Mouse (Mus musculus) heart, postnatal 14 days (tissue): ENCODE results near the gene Lmnb2. TPM values are rescaled to one million over a fixed set of nuclear protein-coding genes. Genes with fewer than 3 reads are reported as not detected.

Source experiments
- DNase-seq, 2 experiments: peaks; one replicate each; pipeline ENCODE4 v3.0.0; 2021 to 2022
- intact Hi-C: fragments of 180-260 bp; cut with DNase I; formaldehyde crosslinking; loops from one replicate; pipeline ENCODE4 v1.15.1; 2025
- total RNA-seq, 2 experiments: library from RNA; stranded (reverse); gene quantifications; 2 replicates each; pipeline ENCODE4 v1.2.3; 2021

Lmnb2 gene
- total RNA-seq, 2 experiments from 2014 or later, result 5.1 to 7.0 TPM

DNA sequence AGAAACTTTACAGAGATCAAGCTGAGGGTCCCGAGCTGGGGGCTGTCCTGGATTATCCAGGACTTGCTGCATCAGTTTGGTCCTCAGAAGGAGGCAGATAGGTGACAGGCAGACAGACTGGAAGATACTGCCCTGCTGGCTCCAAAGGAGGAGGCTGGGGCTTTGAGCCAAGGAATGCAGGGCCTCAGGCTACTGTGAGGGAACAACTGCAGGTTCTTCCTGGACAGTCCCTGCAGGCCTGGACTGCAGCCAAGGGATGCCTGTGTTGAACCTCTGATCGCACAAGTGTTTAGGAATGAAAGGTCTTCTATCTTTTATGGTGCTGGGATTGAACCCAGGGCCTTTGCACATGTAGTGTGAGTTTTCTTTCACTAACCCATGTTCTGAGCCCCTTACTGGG is 29.8 kb upstream of the Lmnb2 start:
- intact Hi-C loops, result no loop called here
- DNase-seq, result peak; percentile 59 to 65

DNA sequence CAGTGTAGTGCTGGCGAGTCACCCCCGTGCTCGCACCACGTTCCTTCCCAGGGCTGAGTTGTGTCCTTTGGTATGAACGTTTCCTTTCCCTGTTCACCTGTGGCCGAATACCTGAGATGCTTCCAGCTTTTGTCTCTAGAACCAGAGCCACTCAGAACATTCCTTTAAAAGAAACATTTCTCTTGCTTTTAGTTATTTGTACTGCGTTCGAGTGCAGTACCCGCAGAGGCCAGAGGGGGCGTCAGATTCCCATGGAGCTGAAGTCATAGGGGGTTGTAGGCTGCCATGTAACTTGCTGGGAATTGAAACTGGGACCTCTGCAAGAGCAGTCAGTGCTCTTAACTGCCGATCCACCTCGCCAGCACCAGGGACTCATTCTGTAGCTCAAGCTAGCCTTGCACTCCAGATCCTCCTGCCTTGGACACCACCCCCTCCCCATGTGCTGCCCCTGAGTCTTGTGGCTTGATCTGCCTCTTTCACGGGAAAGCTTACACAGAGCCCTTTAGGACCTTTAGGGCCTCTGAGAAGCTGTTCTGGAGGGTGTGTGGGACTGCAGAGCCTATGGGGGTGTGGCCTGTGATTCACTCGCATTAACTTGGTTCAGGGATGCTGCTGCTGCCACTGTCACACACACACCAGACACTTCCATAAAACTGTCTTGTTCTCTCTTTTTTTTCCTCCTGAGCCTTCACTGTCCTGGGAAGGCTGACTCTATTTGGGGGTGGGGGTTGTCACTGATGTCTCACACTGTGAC is 28.8 kb upstream of the Lmnb2 start:
- no peak for DNase-seq
- intact Hi-C loops, result no loop called here

DNA sequence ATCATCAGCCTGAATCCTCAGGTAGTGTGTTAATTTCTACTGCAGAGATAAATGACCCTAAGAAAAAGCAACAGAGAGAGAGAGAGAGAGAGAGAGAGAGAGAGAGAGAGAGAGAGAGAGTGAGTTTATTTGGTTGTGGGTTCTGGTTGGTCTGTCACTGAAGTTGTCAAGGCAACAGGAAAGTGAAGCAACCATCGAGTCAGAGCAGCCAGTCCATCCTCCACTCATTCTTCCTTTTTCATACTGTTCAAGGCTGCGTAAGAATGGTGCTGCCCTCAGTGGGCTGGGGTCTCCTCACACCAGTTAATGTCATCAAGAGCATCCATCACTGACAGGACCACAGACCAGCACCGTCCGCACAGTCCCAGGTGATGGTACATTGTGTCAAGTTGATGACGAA is 26.2 kb upstream of the Lmnb2 start:
- no peak for DNase-seq
- intact Hi-C loops, result no loop called here

GRCm38 (mm10) chr10:80943701-80944100 is 25.7 kb upstream of the Lmnb2 start:
- intact Hi-C loops, result no loop called here

DNA sequence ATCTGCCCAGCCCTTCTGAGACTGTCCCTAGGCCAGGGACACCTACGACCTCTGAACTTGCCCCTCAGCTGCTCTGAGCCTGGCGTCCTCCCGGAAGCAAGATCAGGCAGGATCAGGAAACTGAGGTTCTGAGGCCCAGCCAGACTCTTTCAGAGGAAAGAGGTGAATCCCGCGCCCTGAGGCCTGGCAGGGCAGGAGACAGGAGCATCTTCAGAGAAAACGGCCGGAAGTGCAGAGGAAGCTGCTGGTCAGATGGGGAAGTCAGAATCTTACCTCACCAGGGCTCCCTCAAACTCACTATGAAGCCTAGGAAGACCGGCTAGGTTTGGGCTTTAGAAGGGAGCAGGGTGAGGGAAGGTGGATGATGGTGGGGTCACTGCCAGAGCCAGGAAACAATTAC is 24.9 kb upstream of the Lmnb2 start:
- intact Hi-C loops, result no loop called here

More at GRCm38 (mm10) chr10:80943701-80944100, 25.7 kb upstream of the Lmnb2 start:
- no peak for DNase-seq

GRCm38 (mm10) chr10:80940988-80941347 is 22.9 kb upstream of the Lmnb2 start:
- no peak for DNase-seq
- intact Hi-C loops, result no loop called here

More for the DNA sequence above, 24.9 kb upstream of the Lmnb2 start:
- no peak for DNase-seq

DNA sequence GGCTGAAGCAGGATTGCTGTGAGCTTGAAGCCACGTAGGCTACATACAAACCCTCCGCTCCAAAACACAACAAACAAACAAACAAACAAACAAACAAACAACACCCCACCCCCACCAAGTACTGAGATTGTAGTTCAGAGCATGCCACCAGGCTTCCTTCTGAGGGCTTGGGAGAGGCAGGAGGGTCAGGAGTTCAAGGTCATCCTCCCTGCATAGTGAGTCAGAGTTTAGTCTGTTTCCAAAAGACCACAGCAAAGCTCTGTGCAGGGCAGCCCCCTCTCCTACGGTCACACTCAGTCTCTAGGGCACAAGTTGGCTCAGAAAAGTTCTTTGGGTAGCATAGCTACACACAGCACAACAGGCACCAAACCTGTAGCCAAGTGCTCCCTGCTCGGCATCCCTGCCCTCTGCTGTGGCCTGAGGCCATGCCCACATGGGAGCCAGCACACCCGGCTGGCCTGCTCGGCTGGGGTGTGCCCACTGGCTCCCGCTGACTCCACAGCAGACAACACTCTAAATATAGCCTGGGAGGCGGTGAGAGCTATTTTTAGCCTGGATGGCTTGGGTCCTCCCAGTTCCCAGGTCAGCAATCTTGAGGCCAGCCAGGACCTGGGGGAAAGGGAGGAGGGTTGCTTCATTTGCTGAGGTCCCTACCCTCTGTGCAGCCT is 22.4 kb upstream of the Lmnb2 start:
- intact Hi-C loops, result no loop called here
- DNase-seq, result peak; percentile 76 to 83

DNA sequence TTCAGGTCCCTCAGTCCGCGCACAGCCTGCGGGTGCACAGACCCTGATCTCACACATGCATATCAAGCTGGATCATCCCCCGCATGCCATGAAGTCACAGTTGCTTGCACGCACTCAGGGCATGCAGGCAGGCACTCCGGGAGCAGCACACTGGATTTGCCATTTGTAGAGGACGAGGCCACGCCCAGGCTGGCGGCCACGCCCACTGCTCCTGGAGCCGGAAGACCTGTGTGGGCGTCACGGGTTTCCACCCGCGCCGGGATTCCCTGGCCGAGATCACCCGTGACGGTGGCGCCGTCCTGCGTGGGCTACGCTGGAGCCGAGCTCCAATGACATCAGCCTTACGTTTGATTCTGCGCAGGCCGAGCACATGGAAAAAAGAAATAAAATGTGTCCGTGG is 21.6 kb upstream of the Lmnb2 start:
- DNase-seq, result peak; percentile 82 to 87

DNA sequence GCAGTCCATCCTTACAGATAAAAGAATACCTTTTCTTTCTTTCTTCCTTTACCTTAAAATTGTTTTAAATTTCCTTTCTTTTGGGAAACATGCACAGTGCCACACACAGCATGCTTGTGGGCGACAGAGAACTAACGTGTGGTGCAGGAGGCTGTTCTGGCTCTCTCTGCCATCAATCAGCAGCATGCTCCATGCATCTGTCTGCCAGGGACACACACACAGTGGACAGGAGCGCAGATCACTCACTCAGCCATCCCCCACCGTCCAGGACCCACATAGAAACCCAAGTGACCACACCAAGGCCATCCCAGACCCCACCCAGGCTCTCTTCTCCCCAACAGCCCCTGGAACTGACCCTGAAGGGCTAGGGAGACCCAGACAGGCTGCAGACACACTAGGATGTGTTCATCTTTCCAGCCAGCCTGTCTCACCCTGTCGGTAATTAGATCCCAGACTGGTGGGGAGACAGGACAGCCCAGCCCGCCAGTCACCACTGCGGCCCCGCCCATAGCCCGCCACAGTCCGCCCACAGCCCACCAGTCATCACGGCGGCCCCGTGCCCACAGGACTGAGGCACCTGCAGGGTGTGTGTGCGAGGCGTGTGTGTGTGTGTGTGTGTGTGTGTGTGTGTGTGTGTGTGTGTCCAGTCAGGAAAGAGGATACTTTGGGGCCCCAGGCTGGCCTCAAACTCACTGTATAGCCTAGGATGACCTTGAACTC is 20.9 kb upstream of the Lmnb2 start:
- no peak for DNase-seq

More for the DNA sequence above, 21.6 kb upstream of the Lmnb2 start:
- intact Hi-C loops, result no loop called here

GRCm38 (mm10) chr10:80937646-80938045 is 19.6 kb upstream of the Lmnb2 start:
- intact Hi-C loops, result no loop called here
- DNase-seq, result peak; percentile 62 to 73

More for the DNA sequence above, 20.9 kb upstream of the Lmnb2 start:
- intact Hi-C loops, result no loop called here

DNA sequence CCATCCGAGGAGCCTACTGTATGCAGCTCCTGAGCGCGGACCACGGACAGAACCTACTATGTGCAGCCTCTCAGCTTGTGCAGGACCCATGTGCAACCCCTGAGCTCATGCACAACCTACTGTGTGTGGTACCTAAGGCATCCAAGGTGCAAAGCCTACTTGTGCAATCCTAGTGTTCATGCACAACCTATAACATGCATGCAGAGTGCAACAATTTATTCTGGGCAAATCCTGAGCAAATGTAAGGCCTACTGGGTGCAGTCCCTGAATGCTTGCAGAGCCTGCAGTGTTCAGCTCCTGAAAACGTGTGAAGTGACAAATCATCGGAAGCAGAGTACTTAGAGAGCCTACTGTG is 18.7 kb upstream of the Lmnb2 start:
- DNase-seq, result no peak
- intact Hi-C loops, result no loop called here

DNA sequence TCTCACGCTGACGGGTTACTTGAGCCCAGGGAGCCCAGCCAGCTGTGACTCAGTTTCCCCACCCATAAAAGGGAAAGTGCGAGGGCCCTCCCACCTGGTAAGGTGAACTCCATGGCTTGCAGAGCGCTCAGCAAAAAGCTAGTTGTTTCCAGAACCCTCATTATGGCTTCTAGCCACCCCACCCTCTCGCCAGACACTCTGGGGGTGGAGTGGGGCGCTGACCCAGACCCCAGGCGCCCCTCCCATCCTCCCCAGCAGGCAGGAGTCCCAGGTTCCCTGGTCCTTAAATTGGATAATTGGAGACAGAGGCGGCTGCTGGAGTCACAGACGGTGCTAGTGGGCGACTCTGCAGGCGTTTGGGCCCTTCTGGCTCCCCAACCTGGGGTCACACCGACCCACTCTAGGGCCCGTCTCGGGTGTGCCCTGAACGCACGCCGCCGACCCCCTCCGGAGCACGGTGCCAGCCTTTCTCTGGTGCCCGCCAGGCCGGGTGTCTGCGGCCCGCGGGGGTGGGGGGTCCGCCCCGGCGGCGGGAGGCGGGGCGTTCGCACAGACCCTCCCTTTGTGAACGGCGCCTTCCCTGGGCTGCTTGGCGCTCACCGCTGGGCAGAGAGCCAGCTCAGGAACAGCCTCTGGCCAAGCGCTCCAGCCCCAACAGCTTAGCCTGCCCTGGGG is 18.2 kb upstream of the Lmnb2 start:
- intact Hi-C loops, result no loop called here
- peak; percentile 84 to 87 for DNase-seq

GRCm38 (mm10) chr10:80935698-80936097 is 17.7 kb upstream of the Lmnb2 start:
- intact Hi-C loops, result no loop called here

DNA sequence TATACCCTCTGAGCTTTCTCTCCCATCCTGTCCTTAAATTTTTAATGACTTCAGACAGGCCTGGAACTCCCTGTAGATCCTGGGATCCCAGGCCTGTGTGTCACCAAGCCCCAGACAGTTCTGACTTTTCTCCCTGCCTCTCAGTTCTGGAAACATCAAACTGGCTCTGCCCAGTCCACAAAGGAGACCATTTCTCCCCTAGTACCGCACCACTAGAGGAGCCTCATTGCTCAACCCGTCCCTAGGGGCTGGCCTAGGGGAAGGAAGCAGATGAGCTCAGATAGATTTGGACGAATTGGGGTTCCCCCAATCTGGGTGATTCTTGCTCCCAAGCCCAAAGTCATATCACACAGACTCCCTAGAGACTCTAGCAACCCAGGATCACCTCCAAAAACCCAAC is 17.2 kb upstream of the Lmnb2 start:
- peak in 1 of 2 experiments; percentile 51 for DNase-seq
- intact Hi-C loops, result no loop called here

More at GRCm38 (mm10) chr10:80935698-80936097, 17.7 kb upstream of the Lmnb2 start:
- no peak for DNase-seq

DNA sequence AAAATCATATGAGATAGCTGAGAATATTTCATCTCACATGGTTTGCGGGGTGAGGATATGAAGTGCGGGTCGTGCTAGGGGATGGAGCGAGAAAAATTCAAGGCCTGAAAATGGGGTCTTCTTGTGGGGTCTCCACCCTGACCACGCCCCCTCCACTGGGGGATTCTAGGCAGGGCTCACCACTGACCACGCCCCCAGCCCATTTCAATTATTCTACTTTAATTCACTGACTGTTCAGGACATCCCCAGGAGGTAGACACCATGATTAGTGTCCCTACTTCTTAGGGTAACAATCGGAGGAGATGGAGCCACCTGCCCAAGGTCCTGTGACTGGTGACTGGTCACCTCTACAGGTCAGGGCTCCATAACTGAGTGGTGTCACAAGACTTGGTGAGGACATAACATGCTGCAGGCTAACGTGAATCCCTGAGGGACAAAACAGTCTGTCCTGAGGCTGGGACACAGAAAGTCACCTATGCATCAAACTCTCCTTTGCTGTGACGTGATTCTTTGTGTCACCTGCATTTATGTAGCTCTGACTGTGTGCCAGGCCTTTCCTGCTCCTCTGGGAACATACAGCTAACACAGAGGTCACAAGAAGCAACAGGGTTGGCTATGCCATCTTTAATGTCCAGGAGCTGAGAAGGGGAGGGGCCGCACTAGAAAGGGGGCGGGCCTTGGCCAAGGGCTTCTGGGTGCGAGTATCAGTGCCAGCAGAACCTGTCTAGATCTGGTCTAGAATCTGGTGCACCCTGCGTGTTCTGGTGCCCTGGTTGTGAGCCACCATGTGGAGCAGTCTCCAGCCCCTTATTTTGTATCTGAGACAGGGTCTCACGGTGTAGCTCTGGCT is 16.3 kb upstream of the Lmnb2 start:
- intact Hi-C loops, result no loop called here

DNA sequence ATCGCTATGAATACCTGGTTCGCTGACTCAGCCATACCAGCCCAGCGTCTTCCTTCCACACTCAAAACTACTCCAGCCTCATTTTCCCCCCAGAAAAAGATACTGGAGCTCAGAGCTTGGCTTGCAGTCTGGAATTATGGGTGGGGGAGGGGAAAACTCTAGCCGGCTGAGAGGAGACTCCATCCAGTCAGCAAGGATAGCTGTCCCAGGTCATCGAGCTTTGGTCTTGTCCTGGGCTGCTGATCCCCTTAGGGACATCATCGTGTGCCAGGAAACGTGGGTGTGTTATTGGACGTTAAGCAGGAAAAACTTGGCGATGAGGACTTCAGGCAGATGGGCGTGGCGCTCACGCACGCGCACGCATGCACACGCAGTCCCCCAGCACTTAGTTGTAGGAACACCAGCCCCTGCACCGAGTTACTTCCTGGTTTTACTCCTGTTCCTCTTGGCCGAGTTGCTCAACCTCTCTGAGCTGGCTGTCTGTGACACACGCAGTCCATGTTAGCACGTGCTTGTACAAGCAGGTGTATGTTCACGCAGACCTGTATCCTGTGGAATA is 15.5 kb upstream of the Lmnb2 start:
- intact Hi-C loops, result no loop called here
- peak; percentile 48 to 63 for DNase-seq

More for the DNA sequence above, 16.3 kb upstream of the Lmnb2 start:
- DNase-seq, result no peak

DNA sequence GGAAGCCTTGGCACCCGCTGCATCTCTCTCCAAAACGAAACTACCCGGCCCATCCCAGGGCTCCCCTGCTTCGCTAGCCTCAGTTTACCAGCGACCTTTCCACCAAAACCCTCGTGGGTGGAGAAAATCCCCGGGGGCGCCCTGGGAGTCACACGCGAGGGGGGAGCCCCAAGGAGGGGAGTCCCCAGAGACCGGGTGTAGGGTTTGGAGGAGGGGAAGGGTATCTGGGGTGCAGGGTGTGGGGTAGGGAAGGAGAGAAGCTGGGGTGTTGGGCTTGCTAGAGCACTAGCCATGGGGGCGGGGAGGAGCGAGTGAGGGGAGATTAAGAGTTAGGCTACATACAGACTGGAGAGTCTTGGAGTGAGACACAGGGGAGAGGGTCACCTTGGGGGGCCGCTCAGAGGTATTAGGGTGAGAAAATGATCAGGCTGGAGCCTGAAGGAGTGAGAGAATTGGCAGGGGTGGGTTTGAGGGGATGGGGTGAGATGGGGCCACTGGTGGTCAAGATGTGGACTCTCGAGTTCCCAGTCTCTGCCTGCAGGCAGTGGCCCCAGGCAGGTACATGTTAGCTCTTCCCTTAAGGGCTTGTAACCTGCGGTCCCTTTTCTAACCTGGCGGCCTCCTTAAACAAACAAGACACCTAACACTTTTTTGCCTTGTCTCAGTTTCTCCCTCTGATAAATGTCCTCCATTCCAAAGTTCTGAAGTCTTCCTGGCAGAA is 14.8 kb upstream of the Lmnb2 start:
- intact Hi-C loops, result no loop called here
- no peak for DNase-seq

GRCm38 (mm10) chr10:80932206-80932605 is 14.2 kb upstream of the Lmnb2 start:
- DNase-seq, result peak in 1 of 2 experiments; percentile 44
- intact Hi-C loops, result no loop called here

DNA sequence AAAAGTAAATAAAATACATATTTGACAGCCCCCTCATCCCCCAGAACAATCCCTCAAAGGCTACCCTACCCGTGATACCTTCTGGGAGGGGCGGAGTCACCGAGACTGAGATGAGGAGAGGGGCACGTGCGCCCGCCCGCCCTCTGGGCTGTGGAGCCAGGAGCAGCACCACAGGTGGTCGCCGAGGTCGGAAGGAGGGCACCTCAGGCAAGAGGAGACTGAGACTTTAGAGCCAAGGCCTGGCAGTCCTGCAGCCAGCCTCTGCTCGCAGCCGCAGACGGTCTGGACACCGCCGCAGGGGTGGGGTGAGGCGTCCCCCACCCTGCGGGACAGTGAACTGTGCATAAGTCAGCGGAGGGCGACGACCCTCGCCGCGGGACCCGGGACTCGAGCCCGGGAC is 13.7 kb upstream of the Lmnb2 start:
- intact Hi-C loops, result no loop called here
- DNase-seq, result no peak
